Mouse (Mus musculus) urinary bladder, postnatal 4 days (tissue): Measurements from ENCODE around the gene Hipk2.

Experiments
- DNase-seq, 2 experiments: peaks; one replicate each; pipeline ENCODE4 v3.0.0; 2021 to 2022; ENCODE audit warnings: low spot score in 2 of 2

Gene Hipk2

DNA sequence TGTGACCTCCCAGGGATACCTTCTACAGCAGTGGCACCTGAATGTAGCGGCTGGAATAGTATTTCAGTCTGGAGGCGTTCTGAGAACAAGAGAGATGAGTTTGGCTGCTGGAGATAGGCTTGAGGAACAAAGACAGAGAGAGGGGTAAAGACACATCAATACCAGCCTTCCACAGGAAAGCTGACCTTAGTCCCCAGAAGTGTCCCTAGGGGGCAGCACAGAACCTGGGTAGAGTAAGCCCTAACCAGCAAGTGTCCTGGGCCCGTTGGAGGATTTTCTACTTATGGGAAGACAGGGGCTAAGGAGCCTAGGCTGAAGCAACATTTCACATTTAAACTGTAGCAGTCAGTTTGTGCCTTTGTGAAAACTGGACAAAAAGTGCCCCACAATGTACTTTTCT lies 226.4 kb downstream of the Hipk2 start:
- no peak for DNase-seq
